Mouse (Mus musculus) CH12.LX (cell line): Measurements from ENCODE around the gene Adss. TPM values are rescaled to one million over a fixed set of nuclear protein-coding genes. Genes with fewer than 3 reads are reported as not detected.

ENCODE experiments used
- DNase-seq: peaks from one replicate; pipeline ENCODE4 v3.0.0-alpha.2; 2013; ENCODE audit errors: extremely low read depth
- H3K27ac ChIP-seq: 2 replicates; pipeline ENCODE4 v1.5.1; 2012; ENCODE audit warnings: low read depth, mild to moderate bottlenecking, control low read depth, moderate library complexity; ENCODE audit not compliant: insufficient read depth
- H3K27me3 ChIP-seq: replicated peaks from 2 replicates; pipeline ENCODE3; 2012; ENCODE audit warnings: inconsistent platforms
- H3K36me3 ChIP-seq, 2 experiments: replicated peaks in 1 of 2; 2 replicates each; pipeline versions ENCODE3 to v1.6.1; 2012; ENCODE audit warnings: inconsistent platforms in 1 of 2, low read length in 1 of 2, mild to moderate bottlenecking in 1 of 2, mixed read lengths in 1 of 2, moderate library complexity in 1 of 2; ENCODE audit not compliant: control insufficient read depth in 1 of 2, insufficient read depth in 1 of 2
- H3K4me1 ChIP-seq, 2 experiments: 2 replicates each; pipeline ENCODE4 v1.6.1; 2012; ENCODE audit warnings: inconsistent platforms in 1 of 2, moderate library complexity in 1 of 2; ENCODE audit not compliant: insufficient read depth in 2 of 2, control insufficient read depth in 1 of 2
- H3K4me2 ChIP-seq: 2 replicates; pipeline ENCODE4 v1.6.1; 2012; ENCODE audit warnings: low read depth, mild to moderate bottlenecking, control low read depth; ENCODE audit not compliant: poor library complexity, insufficient read depth, severe bottlenecking
- H3K4me3 ChIP-seq, 3 experiments: fragments of 150-350 bp in 1 of 3; sonication (generic) in 1 of 3; replicated peaks in 1 of 3; 2 replicates each; pipeline versions ENCODE3 to v1.5.1; 2011 to 2012; ENCODE audit warnings: low read depth in 2 of 3, low read length in 2 of 3, mild to moderate bottlenecking in 2 of 3, moderate library complexity in 2 of 3, control low read depth in 1 of 3, improper control_type of control experiment in 1 of 3, inconsistent platforms in 1 of 3, mixed read lengths in 1 of 3; ENCODE audit not compliant: poor library complexity in 1 of 3
- H3K79me2 ChIP-seq: replicated peaks from 2 replicates; pipeline ENCODE4 v1.6.1; 2012; ENCODE audit warnings: mild to moderate bottlenecking, moderate library complexity; ENCODE audit not compliant: control insufficient read depth, poor library complexity, insufficient read depth, severe bottlenecking; ENCODE audit errors: extremely low read depth
- H3K9ac ChIP-seq: 2 replicates; pipeline ENCODE4 v1.6.1; 2012; ENCODE audit warnings: low read depth, mild to moderate bottlenecking, control low read depth, moderate library complexity; ENCODE audit not compliant: insufficient read depth
- H3K9me3 ChIP-seq: replicated peaks from 2 replicates; pipeline ENCODE3; 2012; ENCODE audit warnings: low read length, inconsistent platforms, mixed read lengths
- CHD1 ChIP-seq: IDR thresholded peaks from 2 replicates; pipeline ENCODE4 v1.6.1; 2012; ENCODE audit warnings: low read depth, low read length, improper control_type of control experiment, inconsistent platforms
- ELF1 ChIP-seq: IDR thresholded peaks from 2 replicates; pipeline ENCODE4 v1.6.1; 2014; ENCODE audit warnings: low read depth, mild to moderate bottlenecking, inconsistent platforms, low read length, improper control_type of control experiment
- IRF4 ChIP-seq: IDR thresholded peaks from 2 replicates; pipeline ENCODE4 v1.6.1; 2014; ENCODE audit warnings: low read depth, mild to moderate bottlenecking, inconsistent platforms, low read length, improper control_type of control experiment
- KAT2A ChIP-seq: IDR thresholded peaks from 2 replicates; pipeline ENCODE4 v1.6.1; 2012; ENCODE audit warnings: low read length, improper control_type of control experiment, inconsistent platforms; ENCODE audit not compliant: insufficient replicate concordance
- MAFK ChIP-seq: IDR thresholded peaks from 2 replicates; pipeline ENCODE4 v1.6.1; 2011; ENCODE audit warnings: low read length, improper control_type of control experiment; ENCODE audit not compliant: insufficient replicate concordance
- MAX ChIP-seq: IDR thresholded peaks from 2 replicates; pipeline ENCODE4 v1.6.1; 2011; ENCODE audit warnings: low read length, improper control_type of control experiment
- NRF1 ChIP-seq: IDR thresholded peaks from 2 replicates; pipeline ENCODE4 v1.6.1; 2014; ENCODE audit warnings: low read depth, mild to moderate bottlenecking, inconsistent platforms, low read length, improper control_type of control experiment, moderate library complexity
- PAX5 ChIP-seq: IDR thresholded peaks from 2 replicates; pipeline ENCODE4 v1.6.1; 2012; ENCODE audit warnings: low read length, inconsistent platforms, mixed read lengths
- POLR2AphosphoS2 ChIP-seq: IDR thresholded peaks from 2 replicates; pipeline ENCODE4 v1.6.1; 2011; ENCODE audit warnings: low read depth, low read length, improper control_type of control experiment
- RAD21 ChIP-seq: IDR thresholded peaks from 2 replicates; pipeline ENCODE4 v1.6.1; 2011; ENCODE audit warnings: low read depth, mild to moderate bottlenecking, low read length, improper control_type of control experiment, moderate library complexity
- RCOR1 ChIP-seq: conservative IDR thresholded peaks from 2 replicates; pipeline ENCODE4 v1.6.1; 2012; ENCODE audit warnings: low read depth, mild to moderate bottlenecking, inconsistent platforms, low read length, improper control_type of control experiment
- SIN3A ChIP-seq: IDR thresholded peaks from 2 replicates; pipeline ENCODE4 v1.6.1; 2012; ENCODE audit warnings: low read length, improper control_type of control experiment, inconsistent platforms
- TCF12 ChIP-seq: IDR thresholded peaks from 2 replicates; pipeline ENCODE4 v1.6.1; 2014; ENCODE audit warnings: low read depth, mild to moderate bottlenecking, inconsistent platforms, low read length, improper control_type of control experiment
- USF1 ChIP-seq: IDR thresholded peaks from 2 replicates; pipeline ENCODE4 v1.6.1; 2014; ENCODE audit warnings: low read depth, mild to moderate bottlenecking, inconsistent platforms, low read length, improper control_type of control experiment
- ZMIZ1 ChIP-seq: IDR thresholded peaks from 2 replicates; pipeline ENCODE4 v1.6.1; 2012; ENCODE audit warnings: low read depth, mild to moderate bottlenecking, inconsistent platforms, low read length, improper control_type of control experiment
- ZNF384 ChIP-seq: IDR thresholded peaks from 2 replicates; pipeline ENCODE4 v1.6.1; 2012; ENCODE audit warnings: low read depth, low read length, improper control_type of control experiment, inconsistent platforms
- dilution Hi-C: fragments of 300-500 bp; cut with MboI; formaldehyde crosslinking; loops from 2 replicates; pipeline ENCODE4 v1.14.3; 2020; ENCODE audit warnings: low sequenced_read_pairs; ENCODE audit not compliant: extremely low pct_unique_long_range_greater_than_20kb, extremely low pct_ligation_motif_present
- in situ Hi-C: fragments of 300-500 bp; cut with MboI; formaldehyde crosslinking; loops from 3 replicates; pipeline ENCODE4 v1.14.3; 2019; ENCODE audit warnings: low sequenced_read_pairs, low pct_ligation_motif_present, low pct_unique_long_range_greater_than_20kb, mixed read lengths
- polyA plus RNA-seq: library from polyadenylated mRNA; unstranded; fragments of >175 nt; gene quantifications from 2 replicates; pipeline ENCODE4 v1.2.1, GENCODE M21; 2012; ENCODE audit warnings: low read depth; ENCODE audit not compliant: insufficient read length
- total RNA-seq, 2 experiments: library from RNA; depleted of rRNA; stranded (reverse); fragments of 300-350 nt in 1 of 2; fragments of >200 nt in 1 of 2; gene quantifications; 2 replicates each; pipeline ENCODE4 v1.2.3; 2012 to 2014

Adss gene
- total and polyA plus RNA-seq, 3 experiments, result 45.2 to 105 (median 95.5) TPM

GRCm38 (mm10) chr1:177747869-177748540 is 48.3 kb downstream of the Adss start:
- Histone ChIP-seq H3K79me2 (no peaks in the 10 kb centered on the region), H3K9ac (no peak overlapping the region), H3K4me2 (no peak overlapping the region), H3K4me1 (peaks cover 0 to 10% of the 10 kb centered on the region in 2 experiments; a peak in 2 of 4 replicates), H3K4me3 (no peak overlapping the region), H3K27me3 (no peaks in the 10 kb centered on the region), H3K36me3 (peaks cover 0 to 3% of the 10 kb centered on the region in 2 experiments), H3K9me3 (peaks cover 17% of the 10 kb centered on the region), H3K27ac (no peak overlapping the region)
- in situ Hi-C loops, result no loop called here
- no peak for TF ChIP-seq KAT2A
- TF ChIP-seq RCOR1, result no peak
- no peak for TF ChIP-seq ZMIZ1
- no peak for TF ChIP-seq CHD1
- no peak for TF ChIP-seq RAD21
- no peak for TF ChIP-seq PAX5
- TF ChIP-seq ELF1, result no peak
- no peak for TF ChIP-seq POLR2AphosphoS2
- TF ChIP-seq SIN3A, result no peak
- TF ChIP-seq IRF4, result no peak
- TF ChIP-seq NRF1, result no peak
- TF ChIP-seq TCF12, result no peak
- TF ChIP-seq USF1, result no peak
- no peak for TF ChIP-seq MAX
- dilution Hi-C loops, result no loop called here
- DNase-seq, result no peak

GRCm38 (mm10) chr1:177744521-177745325 is 51.6 kb downstream of the Adss start:
- no peaks in the 10 kb centered on the region for H3K79me2 ChIP-seq
- peak; percentile 54; the same call in 1 of the 2 replicates for TF ChIP-seq MAFK
- no peak for TF ChIP-seq ZNF384
- H3K9me3 ChIP-seq, result peaks cover 5% of the 10 kb centered on the region
- DNase-seq, result no peak
- H3K4me2 ChIP-seq, result no peak overlapping the region
- H3K9ac ChIP-seq, result no peak overlapping the region
- no peak overlapping the region for H3K4me3 ChIP-seq
- dilution Hi-C loops (no loop called here), in situ Hi-C loops (no loop called here)
- peaks cover 0 to 10% of the 10 kb centered on the region in 2 experiments; a peak in 2 of 4 replicates for H3K4me1 ChIP-seq
- H3K36me3 ChIP-seq, result no peaks in the 10 kb centered on the region
- no peaks in the 10 kb centered on the region for H3K27me3 ChIP-seq
- H3K27ac ChIP-seq, result no peak overlapping the region
